Mouse (Mus musculus) hindbrain, embryonic 11.5 days (tissue): ENCODE results near the gene Timm23. TPM values are rescaled to one million over a fixed set of nuclear protein-coding genes. Genes with fewer than 3 reads are reported as not detected.
"Not testable (repeated sequence)": the region's sequence is repeated elsewhere in the genome, so short reads cannot be mapped to it uniquely, and the experiment has no call there.

ENCODE experiments used
- ATAC-seq: fragments of 200-750 bp; cut with Nextera tagmentation; 2 replicates; pipeline ENCODE4 v1.8.0; 2017; ENCODE audit warnings: mild to moderate bottlenecking, moderate TSS enrichment, moderate library complexity; ENCODE audit not compliant: low FRiP score
- DNase-seq: peaks from one replicate; pipeline ENCODE4 v3.0.0-alpha.2; 2015; ENCODE audit warnings: low spot score
- H3K27ac ChIP-seq: fragments of 300-500 bp; sonication (generic); 2 replicates; pipeline ENCODE4 v1.5.1; 2014; ENCODE audit warnings: mild to moderate bottlenecking, low read depth, low read length
- H3K27me3 ChIP-seq: fragments of 300-500 bp; sonication (generic); 2 replicates; pipeline ENCODE4 v1.6.1; 2014; ENCODE audit warnings: mild to moderate bottlenecking, low read length, moderate library complexity, mixed read lengths; ENCODE audit not compliant: control insufficient read depth, insufficient read depth
- H3K36me3 ChIP-seq: fragments of 300-500 bp; sonication (generic); 2 replicates; pipeline ENCODE4 v1.6.1; 2014; ENCODE audit warnings: mild to moderate bottlenecking, low read length, moderate library complexity, mixed read lengths; ENCODE audit not compliant: control insufficient read depth, insufficient read depth
- H3K4me1 ChIP-seq: fragments of 300-500 bp; sonication (generic); replicated peaks from 2 replicates; pipeline ENCODE4 v1.6.1; 2014; ENCODE audit warnings: low read length, mixed read lengths; ENCODE audit not compliant: control insufficient read depth, insufficient read depth
- H3K4me2 ChIP-seq: fragments of 300-500 bp; sonication (generic); replicated peaks from 2 replicates; pipeline ENCODE4 v1.6.1; 2014; ENCODE audit warnings: mild to moderate bottlenecking, low read depth, low read length
- H3K4me3 ChIP-seq: fragments of 300-500 bp; sonication (generic); 2 replicates; pipeline ENCODE4 v1.5.1; 2014; ENCODE audit warnings: low read depth, low read length
- H3K9ac ChIP-seq: fragments of 300-500 bp; sonication (generic); 2 replicates; pipeline ENCODE4 v1.6.1; 2014; ENCODE audit warnings: low read depth, low read length
- H3K9me3 ChIP-seq: fragments of 300-500 bp; sonication (generic); 2 replicates; pipeline ENCODE4 v1.6.1; 2016; ENCODE audit warnings: low read length; ENCODE audit not compliant: control insufficient read depth
- WGBS: fragments of 180-500 bp; shearing (Covaris S2); extraction: QIAGEN DNeasy Blood & Tissue Kit; methylation state at CpG from one replicate; pipeline ENCODE4 v1.1.7; 2014; 5-methylcytosine and 5-hydroxymethylcytosine counted together
- polyA plus RNA-seq: library from polyadenylated mRNA; unstranded; fragments of >200 nt; fragmentation: Nextera tagmentation; extraction: Ambion mirVana; gene quantifications from 2 replicates; pipeline ENCODE4 v1.2.1, GENCODE M21; 2014

Gene Timm23
- polyA plus RNA-seq, 1 experiment from 2014 or later, result 257 TPM

GRCm38 (mm10) chr14:32146578-32146977 is 55.1 kb downstream of the Timm23 start:
- ATAC-seq, result no peak
- Histone ChIP-seq H3K27me3 (no peaks in the 10 kb centered on the region), H3K27ac (no peak overlapping the region), H3K36me3 (no peaks in the 10 kb centered on the region), H3K4me3 (no peak overlapping the region), H3K4me1 (no peaks in the 10 kb centered on the region), H3K4me2 (no peak overlapping the region), H3K9ac (no peak overlapping the region), H3K9me3 (no peaks in the 10 kb centered on the region)
- no peak for DNase-seq
- 63% methylated on average over 2 of the region's 2 CpGs for WGBS

DNA sequence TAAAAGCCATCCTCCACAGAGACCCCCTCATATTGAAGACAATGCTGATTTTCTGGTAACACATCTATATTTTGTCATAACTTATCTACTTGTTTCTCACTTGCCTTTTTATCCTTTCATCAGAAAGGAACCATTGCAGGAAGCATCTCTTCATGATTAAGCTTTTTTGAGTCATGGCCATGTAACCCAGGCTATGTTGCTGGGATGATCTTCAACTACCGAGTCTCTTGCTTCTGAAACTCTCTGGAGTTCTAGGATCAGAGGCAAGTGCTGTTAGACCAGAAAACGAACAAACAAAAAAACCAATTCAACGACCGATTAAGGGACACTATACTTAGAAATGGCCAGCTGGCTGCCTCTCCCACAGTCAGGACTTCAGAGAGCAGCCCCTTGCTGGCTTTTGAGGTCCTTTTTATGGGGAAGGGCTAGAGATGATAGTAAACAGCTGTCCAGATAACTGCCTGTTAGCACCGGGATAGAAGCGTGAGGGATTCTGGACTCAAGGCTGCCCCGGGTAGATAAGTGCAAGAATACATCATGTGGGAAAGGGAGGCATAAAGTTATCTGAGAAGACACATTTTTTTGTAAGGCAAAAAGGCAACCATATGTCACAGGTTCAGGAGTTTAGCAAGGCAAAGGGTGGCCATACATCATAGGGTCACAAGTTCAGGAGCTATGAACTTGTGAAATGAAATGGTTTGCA is 55.7 kb downstream of the Timm23 start:
- Histone ChIP-seq H3K4me3 (no peak overlapping the region), H3K4me2 (no peak overlapping the region), H3K27ac (no peak overlapping the region), H3K27me3 (no peaks in the 10 kb centered on the region), H3K9me3 (no peaks in the 10 kb centered on the region), H3K36me3 (no peaks in the 10 kb centered on the region), H3K9ac (no peak overlapping the region), H3K4me1 (no peaks in the 10 kb centered on the region)
- 89% methylated on average over 7 of the region's 7 CpGs for WGBS
- ATAC-seq (no peak), DNase-seq (no peak)

DNA sequence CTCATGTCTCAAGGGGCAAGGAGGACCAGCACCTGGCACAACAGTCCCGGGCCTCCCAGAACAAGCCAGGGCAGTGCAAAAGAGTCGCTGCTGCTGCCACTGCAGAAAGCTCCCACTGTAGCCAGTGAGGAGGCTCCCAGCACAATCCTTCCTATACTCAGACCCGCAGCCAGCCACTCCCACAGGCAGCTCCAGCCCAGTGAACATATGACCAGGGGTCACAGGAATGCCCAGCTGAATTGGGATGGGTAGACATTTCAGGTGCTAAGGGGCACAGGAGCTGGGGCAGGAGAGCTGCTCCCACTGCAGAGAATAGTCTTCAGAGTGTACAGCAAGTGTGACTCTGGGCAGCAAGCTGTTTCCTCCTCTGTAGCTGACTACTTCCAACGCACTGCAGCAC is 56.3 kb downstream of the Timm23 start:
- Histone ChIP-seq H3K27me3 (no peaks in the 10 kb centered on the region), H3K4me3 (no peak overlapping the region), H3K4me1 (no peaks in the 10 kb centered on the region), H3K9ac (no peak overlapping the region), H3K27ac (no peak overlapping the region), H3K4me2 (no peak overlapping the region), H3K36me3 (no peaks in the 10 kb centered on the region), H3K9me3 (no peaks in the 10 kb centered on the region)
- no peak for DNase-seq
- 73% methylated on average over 4 of the region's 4 CpGs for WGBS
- ATAC-seq, result no peak

GRCm38 (mm10) chr14:32144734-32145133 is 57.0 kb downstream of the Timm23 start:
- no peak overlapping the region for H3K4me2 ChIP-seq
- no peak overlapping the region for H3K27ac ChIP-seq
- ATAC-seq (no peak), DNase-seq (no peak)
- H3K4me3 ChIP-seq, result no peak overlapping the region
- H3K4me1 ChIP-seq, result no peaks in the 10 kb centered on the region
- H3K36me3 ChIP-seq, result no peaks in the 10 kb centered on the region
- no peaks in the 10 kb centered on the region for H3K27me3 ChIP-seq
- no peaks in the 10 kb centered on the region for H3K9me3 ChIP-seq
- H3K9ac ChIP-seq, result no peak overlapping the region

GRCm38 (mm10) chr14:32141723-32142122 is 60.0 kb downstream of the Timm23 start, which contains the start of gene Msmb:
TSS of gene Msmb (plus strand) at chr14:32142023.
- no peak within 1 kb of the TSS for H3K4me3 ChIP-seq
- 91% methylated on average over 5 of the region's 5 CpGs for WGBS
- no peak within 1 kb of the TSS for H3K4me2 ChIP-seq
- H3K4me1 ChIP-seq, result no peaks in the 10 kb centered on the region
- no peak within 1 kb of the TSS for H3K27ac ChIP-seq
- no peaks in the 10 kb centered on the region for H3K27me3 ChIP-seq
- ATAC-seq (no peak), DNase-seq (no peak)
- H3K9me3 ChIP-seq, result no peaks in the 10 kb centered on the region
- no peak within 1 kb of the TSS for H3K9ac ChIP-seq
- no peaks in the 10 kb centered on the region for H3K36me3 ChIP-seq

DNA sequence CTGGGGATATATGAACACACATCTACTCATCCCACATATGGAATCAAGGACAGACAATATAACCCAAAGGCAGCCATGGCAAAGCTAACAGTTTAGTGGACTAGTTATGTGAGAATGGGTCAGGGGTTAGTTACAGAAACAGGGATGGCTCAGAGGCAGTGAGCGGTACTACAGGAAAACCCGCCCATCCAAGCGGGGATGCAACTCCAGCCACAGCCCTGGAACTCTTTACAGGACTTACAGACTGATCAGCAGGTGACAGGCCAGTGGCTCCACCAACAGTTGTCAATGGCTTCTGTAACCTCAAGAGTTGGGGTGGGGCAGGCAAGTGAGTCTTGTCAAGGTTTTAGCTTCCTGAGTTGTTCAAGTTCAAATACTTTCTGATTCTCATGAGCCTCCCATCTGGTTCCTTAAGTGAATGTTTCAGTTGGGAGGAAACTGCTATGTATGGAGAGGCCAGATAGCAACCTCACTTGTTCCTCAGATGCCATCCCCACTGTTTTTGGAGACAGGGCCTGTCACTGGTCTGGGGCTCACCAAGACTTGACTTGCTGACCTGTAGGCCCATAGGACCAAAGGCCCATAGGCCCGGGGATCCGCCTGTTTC is 61.2 kb downstream of the Timm23 start:
- Histone ChIP-seq H3K9me3 (no peaks in the 10 kb centered on the region), H3K27ac (no peak overlapping the region), H3K4me2 (no peak overlapping the region), H3K4me1 (no peaks in the 10 kb centered on the region), H3K9ac (no peak overlapping the region), H3K4me3 (no peak overlapping the region), H3K36me3 (no peaks in the 10 kb centered on the region), H3K27me3 (no peaks in the 10 kb centered on the region)
- DNase-seq (no peak), ATAC-seq (no peak)
- WGBS, result 73% methylated on average over 5 of the region's 5 CpGs

- not testable (repeated sequence) for ATAC-seq, H3K9me3 ChIP-seq, H3K4me3 ChIP-seq, H3K9ac ChIP-seq, DNase-seq, H3K4me1 ChIP-seq, H3K36me3 ChIP-seq, H3K4me2 ChIP-seq, H3K27ac ChIP-seq, H3K27me3 ChIP-seq
- 70% methylated on average over 3 of the region's 3 CpGs for WGBS
Observed at GRCm38 (mm10) chr14:32136467-32136866, 65.2 kb downstream of the Timm23 start.

DNA sequence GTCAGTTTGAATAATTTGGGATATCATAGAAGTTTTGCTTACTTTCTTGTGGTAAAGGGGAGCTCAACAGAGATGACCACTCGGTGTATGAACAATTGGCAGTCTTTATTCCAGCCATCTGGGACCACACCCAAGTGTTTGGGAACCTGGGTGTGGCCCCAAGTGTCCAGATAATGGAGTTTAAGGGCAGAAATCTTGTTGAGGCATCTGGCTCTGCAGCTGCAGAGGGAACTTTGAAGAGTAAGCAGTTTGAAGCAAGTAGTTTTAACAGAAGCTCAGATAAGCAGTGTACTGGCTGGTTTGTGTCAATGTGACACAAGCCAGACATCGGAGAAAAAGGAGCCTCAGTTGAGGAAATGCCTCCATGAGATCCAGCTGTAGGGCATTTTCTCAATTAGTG is 67.4 kb downstream of the Timm23 start:
- no peak overlapping the region for H3K4me3 ChIP-seq
- no peaks in the 10 kb centered on the region for H3K4me1 ChIP-seq
- no peak overlapping the region for H3K4me2 ChIP-seq
- H3K36me3 ChIP-seq, result no peaks in the 10 kb centered on the region
- no peak overlapping the region for H3K9ac ChIP-seq
- ATAC-seq (no peak), DNase-seq (no peak)
- 90% methylated on average over 2 of the region's 2 CpGs for WGBS
- no peak overlapping the region for H3K27ac ChIP-seq
- H3K27me3 ChIP-seq, result no peaks in the 10 kb centered on the region
- no peaks in the 10 kb centered on the region for H3K9me3 ChIP-seq

DNA sequence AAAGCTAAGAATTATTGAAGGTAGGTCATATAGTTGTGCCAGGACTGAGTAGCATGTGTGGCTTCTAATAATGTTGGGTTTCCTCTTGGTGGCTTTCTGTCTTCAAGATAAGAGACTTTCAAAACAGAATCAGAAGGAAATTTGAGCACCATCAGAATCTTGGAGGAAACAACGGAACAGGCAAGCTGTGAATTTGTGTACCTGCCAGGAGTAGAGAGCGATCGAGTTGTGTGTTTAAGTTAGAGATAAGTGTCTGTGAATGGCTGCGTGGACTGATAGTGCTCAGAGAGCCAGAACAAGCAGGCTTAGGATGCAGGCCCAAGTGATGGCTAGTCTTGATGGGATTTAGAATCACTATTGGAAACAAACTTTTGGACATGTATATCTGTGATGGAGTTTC is 69.9 kb downstream of the Timm23 start:
- 89% methylated on average over 4 of the region's 4 CpGs for WGBS
- Histone ChIP-seq H3K36me3 (no peaks in the 10 kb centered on the region), H3K4me2 (no peak overlapping the region), H3K27me3 (no peaks in the 10 kb centered on the region), H3K4me3 (no peak overlapping the region), H3K4me1 (no peaks in the 10 kb centered on the region), H3K9me3 (no peaks in the 10 kb centered on the region), H3K27ac (no peak overlapping the region), H3K9ac (no peak overlapping the region)
- ATAC-seq (no peak), DNase-seq (no peak)
